Mouse (Mus musculus) myocyte (in vitro differentiated cells): ENCODE data around the gene Nfe2l1. TPM values are rescaled to one million over a fixed set of nuclear protein-coding genes. Genes with fewer than 3 reads are reported as not detected.

Source experiments
- H3K27me3 ChIP-seq: one replicate; pipeline ENCODE4 v1.6.1; 2011; ENCODE audit not compliant: control insufficient read depth, insufficient read depth, insufficient read length
- H3K36me3 ChIP-seq: one replicate; pipeline ENCODE4 v1.6.1; 2011; ENCODE audit not compliant: control insufficient read depth, insufficient read depth
- H3K4me2 ChIP-seq: one replicate; pipeline ENCODE4 v1.6.1; 2011; ENCODE audit warnings: low read depth, control low read depth
- H3K4me3 ChIP-seq: one replicate; pipeline ENCODE4 v1.5.1; 2011; ENCODE audit warnings: mild to moderate bottlenecking, control low read depth, moderate library complexity
- H3K79me2 ChIP-seq: one replicate; pipeline ENCODE4 v1.6.1; 2011; ENCODE audit not compliant: control insufficient read depth, insufficient read depth
- H3ac ChIP-seq: one replicate; pipeline ENCODE4 v1.6.1; 2011; ENCODE audit not compliant: control insufficient read depth, insufficient read length
- CEBPB ChIP-seq: IDR thresholded peaks from 2 replicates; pipeline ENCODE4 v1.6.1; 2011; ENCODE audit warnings: mild to moderate bottlenecking, moderate library complexity; ENCODE audit not compliant: poor library complexity, insufficient read depth, severe bottlenecking
- E2F4 ChIP-seq: IDR thresholded peaks from one replicate; pipeline ENCODE4 v1.6.1; 2011; ENCODE audit warnings: mild to moderate bottlenecking, control low read depth, moderate library complexity; ENCODE audit not compliant: insufficient read depth
- MAX ChIP-seq: IDR thresholded peaks from one replicate; pipeline ENCODE4 v1.6.1; 2011; ENCODE audit warnings: low read depth, mild to moderate bottlenecking, control low read depth
- MYOD1 ChIP-seq, 3 experiments: IDR thresholded peaks; one replicate each; pipeline ENCODE4 v1.6.1; 2011; ENCODE audit warnings: control low read depth in 2 of 3, low read depth in 2 of 3, mild to moderate bottlenecking in 2 of 3, moderate library complexity in 1 of 3; ENCODE audit not compliant: insufficient read length in 2 of 3, control insufficient read depth in 1 of 3
- MYOG ChIP-seq, 3 experiments: IDR thresholded peaks; one replicate each; pipeline ENCODE4 v1.6.1; 2011; ENCODE audit warnings: control low read depth in 2 of 3, low read depth in 2 of 3, mild to moderate bottlenecking in 2 of 3; ENCODE audit not compliant: insufficient read length in 2 of 3, control insufficient read depth in 1 of 3, insufficient read depth in 1 of 3
- POLR2A ChIP-seq: IDR thresholded peaks from one replicate; pipeline ENCODE4 v1.6.1; 2011; ENCODE audit warnings: low read depth, mild to moderate bottlenecking, control low read depth, moderate library complexity; ENCODE audit not compliant: insufficient read length
- POLR2AphosphoS2 ChIP-seq: IDR thresholded peaks from one replicate; pipeline ENCODE4 v1.6.1; 2011; ENCODE audit warnings: low read depth, control low read depth; ENCODE audit not compliant: insufficient read length
- REST ChIP-seq: IDR thresholded peaks from one replicate; pipeline ENCODE4 v1.6.1; 2011; ENCODE audit warnings: mild to moderate bottlenecking, control low read depth, moderate library complexity; ENCODE audit not compliant: insufficient read depth, insufficient read length
- SRF ChIP-seq: IDR thresholded peaks from one replicate; pipeline ENCODE4 v1.6.1; 2011; ENCODE audit warnings: low read depth; ENCODE audit not compliant: control insufficient read depth, insufficient read length
- TCF12 ChIP-seq: IDR thresholded peaks from one replicate; pipeline ENCODE4 v1.6.1; 2011; ENCODE audit warnings: mild to moderate bottlenecking, control low read depth; ENCODE audit not compliant: poor library complexity, insufficient read depth, severe bottlenecking
- TCF3 ChIP-seq: IDR thresholded peaks from one replicate; pipeline ENCODE4 v1.6.1; 2011; ENCODE audit warnings: low read depth, control low read depth; ENCODE audit not compliant: insufficient read length
- USF1 ChIP-seq: IDR thresholded peaks from one replicate; pipeline ENCODE4 v1.6.1; 2011; ENCODE audit warnings: low read depth, mild to moderate bottlenecking, control low read depth, moderate library complexity
- polyA plus RNA-seq: library from polyadenylated mRNA; unstranded; fragments of >200 nt; fragmentation: generic; extraction: Trizol; gene quantifications from one replicate; pipeline ENCODE4 v1.2.1, GENCODE M21; 2012; ENCODE audit warnings: missing spikeins

Nfe2l1 gene
- polyA plus RNA-seq, 1 experiment, result 518 TPM

DNA sequence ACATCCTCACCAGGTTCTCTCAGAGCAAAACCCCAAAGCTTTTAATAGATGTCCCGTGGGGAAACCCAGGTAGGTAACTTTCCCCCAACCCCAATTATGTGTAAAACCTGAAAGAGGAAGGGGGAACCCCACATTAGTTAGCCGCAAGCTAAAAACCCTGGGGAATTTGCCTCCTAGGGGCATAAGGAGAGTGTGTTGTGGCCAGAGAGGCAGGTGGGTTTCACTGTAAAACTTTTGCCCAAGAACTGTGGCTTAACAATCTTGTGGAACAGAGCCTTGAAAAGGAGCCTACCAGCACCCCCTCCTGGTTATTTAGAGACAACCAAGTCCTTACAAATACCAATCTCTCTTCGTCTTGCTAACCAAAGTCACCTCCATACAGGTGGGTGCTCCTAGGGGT is 55.2 kb downstream of the Nfe2l1 start:
- Histone ChIP-seq H3K4me2 (no peak overlapping the region), H3K79me2 (peaks cover 28% of the 10 kb centered on the region), H3K4me3 (no peak overlapping the region), H3K36me3 (peaks cover 33% of the 10 kb centered on the region), H3ac (no peak overlapping the region), H3K27me3 (no peaks in the 10 kb centered on the region)
- TF ChIP-seq SRF (no peak), USF1 (no peak), TCF12 (no peak), POLR2A (no peak), TCF3 (no peak), E2F4 (no peak), MYOD1 (IDR thresholded peaks at IDR 0.05; ENCODE audit: control insufficient read depth in 1 of 3, insufficient read length in 2 of 3, low read depth in 2 of 3) (no peak), MYOG (IDR thresholded peaks at IDR 0.05; ENCODE audit: control insufficient read depth in 1 of 3, insufficient read depth in 1 of 3, insufficient read length in 2 of 3, low read depth in 2 of 3) (no peak), MAX (no peak), CEBPB (no peak), POLR2AphosphoS2 (no peak), REST (no peak)

DNA sequence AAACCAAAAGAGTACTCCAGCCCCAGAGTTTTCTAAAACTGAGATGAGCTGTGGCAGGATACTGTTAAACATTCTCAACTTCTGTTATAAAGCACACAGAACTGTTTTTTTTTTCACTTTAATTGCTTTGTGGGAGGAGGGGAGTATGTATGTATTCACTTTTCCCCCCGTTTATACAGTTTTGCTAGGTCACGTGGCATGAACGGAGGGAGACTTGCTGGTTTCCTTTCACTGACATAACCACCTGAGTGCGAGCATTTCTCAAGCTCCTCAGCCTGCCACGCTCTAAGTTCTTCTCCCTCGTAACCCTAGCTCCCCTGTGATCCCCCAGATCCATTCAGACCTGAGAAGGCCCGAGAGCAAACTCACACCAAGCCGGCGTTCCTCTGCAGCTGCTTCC is 57.4 kb downstream of the Nfe2l1 start:
- TF ChIP-seq POLR2A, result no peak
- TF ChIP-seq TCF12, result no peak
- no peak for TF ChIP-seq POLR2AphosphoS2
- no peak overlapping the region for H3K4me2 ChIP-seq
- no peak overlapping the region for H3K4me3 ChIP-seq
- peaks cover 28% of the 10 kb centered on the region for H3K79me2 ChIP-seq
- no peak overlapping the region for H3ac ChIP-seq
- H3K27me3 ChIP-seq, result no peaks in the 10 kb centered on the region
- peaks cover 41% of the 10 kb centered on the region for H3K36me3 ChIP-seq

DNA sequence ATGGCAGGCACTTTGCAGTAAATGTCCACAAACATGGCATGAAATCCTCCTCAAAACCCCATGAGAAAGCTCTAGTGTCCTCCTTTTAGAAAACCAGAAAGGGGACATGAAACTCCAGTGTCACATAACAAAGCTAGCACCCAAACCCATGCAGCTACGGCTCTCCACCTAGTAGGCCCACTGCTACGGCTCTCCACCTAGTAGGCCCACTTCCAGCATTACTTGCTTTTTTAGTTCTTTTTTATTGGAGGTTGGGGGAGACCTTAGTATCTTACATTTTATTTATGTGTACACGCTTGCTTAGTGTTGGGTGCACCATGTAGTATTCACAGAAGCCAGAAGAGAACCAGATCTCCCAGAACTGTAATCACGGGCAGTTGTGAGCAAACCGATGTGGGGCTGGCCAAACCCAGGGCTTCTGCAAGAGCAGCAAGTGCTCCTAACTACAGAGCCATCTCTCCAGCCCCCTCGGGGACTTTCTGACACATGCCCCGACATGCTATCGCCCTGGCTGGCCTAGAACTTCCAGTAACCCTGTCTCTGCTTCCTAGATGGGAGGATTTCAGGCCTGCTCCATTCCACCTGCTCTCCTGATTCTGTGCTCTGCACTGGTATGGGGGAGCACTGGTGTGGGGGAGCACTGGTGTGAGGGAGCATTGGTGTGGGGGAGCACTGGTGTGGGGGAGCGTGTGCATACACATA is 58.3 kb downstream of the Nfe2l1 start:
- H3K4me2 ChIP-seq, result no peak overlapping the region
- TF ChIP-seq CEBPB (no peak), MYOD1 (IDR thresholded peaks at IDR 0.05; ENCODE audit: control insufficient read depth in 1 of 3, insufficient read length in 2 of 3, low read depth in 2 of 3) (no peak), TCF3 (no peak), POLR2A (no peak), E2F4 (no peak), TCF12 (no peak), USF1 (no peak), SRF (no peak), REST (no peak), POLR2AphosphoS2 (no peak), MAX (no peak), MYOG (IDR thresholded peaks at IDR 0.05; ENCODE audit: control insufficient read depth in 1 of 3, insufficient read depth in 1 of 3, insufficient read length in 2 of 3, low read depth in 2 of 3) (no peak)
- H3ac ChIP-seq, result no peak overlapping the region
- no peak overlapping the region for H3K4me3 ChIP-seq
- H3K79me2 ChIP-seq, result peaks cover 20% of the 10 kb centered on the region
- H3K27me3 ChIP-seq, result no peaks in the 10 kb centered on the region
- H3K36me3 ChIP-seq, result peaks cover 44% of the 10 kb centered on the region

DNA sequence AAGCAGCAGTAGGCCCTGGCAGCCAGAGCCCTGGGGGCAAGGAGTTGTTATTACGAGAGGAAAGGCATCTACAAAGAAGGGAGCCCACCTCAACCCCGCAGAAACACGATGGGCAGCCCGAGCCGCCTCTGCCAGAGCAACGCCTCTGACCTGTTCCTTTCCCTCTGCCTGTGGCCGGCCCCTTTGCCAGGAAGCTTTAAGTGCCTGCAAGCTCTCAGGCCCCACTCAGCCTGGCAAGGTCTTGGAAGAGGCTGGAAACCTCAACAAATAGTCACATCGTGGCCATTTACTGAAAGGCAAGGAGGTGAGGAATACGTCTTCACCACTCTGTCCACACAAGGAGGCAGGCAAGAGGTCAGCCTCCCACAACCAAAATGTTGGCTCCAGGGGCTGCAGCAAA is 61.5 kb downstream of the Nfe2l1 start:
- H3K36me3 ChIP-seq, result peaks cover 39% of the 10 kb centered on the region
- no peaks in the 10 kb centered on the region for H3K79me2 ChIP-seq
- no peak overlapping the region for H3ac ChIP-seq
- H3K4me2 ChIP-seq, result no peak overlapping the region
- H3K27me3 ChIP-seq, result no peaks in the 10 kb centered on the region
- TF ChIP-seq TCF3 (no peak), SRF (no peak), POLR2A (no peak), REST (no peak), MYOG (IDR thresholded peaks at IDR 0.05; ENCODE audit: control insufficient read depth in 1 of 3, insufficient read depth in 1 of 3, insufficient read length in 2 of 3, low read depth in 2 of 3) (no peak), MAX (no peak), POLR2AphosphoS2 (no peak), USF1 (no peak), E2F4 (no peak), CEBPB (no peak), MYOD1 (IDR thresholded peaks at IDR 0.05; ENCODE audit: control insufficient read depth in 1 of 3, insufficient read length in 2 of 3, low read depth in 2 of 3) (no peak), TCF12 (no peak)
- H3K4me3 ChIP-seq, result no peak overlapping the region

Other genes starting within 250 kb of the Nfe2l1 start
- 18.4 TPM for gene Snx11, start 52.4 kb downstream of the Nfe2l1 start, polyA plus RNA-seq
- gene Cbx1, start 40.8 kb downstream of the Nfe2l1 start, polyA plus RNA-seq, result 34.6 TPM
- 120 TPM for gene Copz2, start 19.9 kb upstream of the Nfe2l1 start, polyA plus RNA-seq
- 65.8 TPM for gene Cdk5rap3, start 86.5 kb upstream of the Nfe2l1 start, polyA plus RNA-seq
- gene Prr15l, start 98.1 kb upstream of the Nfe2l1 start, polyA plus RNA-seq, result 0.07 TPM
- gene Pnpo, start 114.0 kb upstream of the Nfe2l1 start, polyA plus RNA-seq, result 7.5 TPM
- gene Sp2, start 153.0 kb upstream of the Nfe2l1 start, polyA plus RNA-seq, result 11.5 TPM
- gene Sp6, start 183.4 kb upstream of the Nfe2l1 start, polyA plus RNA-seq, result 6.0 TPM
- gene Scrn2, start 200.0 kb upstream of the Nfe2l1 start, polyA plus RNA-seq, result 22.4 TPM
- gene Lrrc46, start 211.4 kb upstream of the Nfe2l1 start, polyA plus RNA-seq, result 1.4 TPM
- 66.0 TPM for gene Mrpl10, start 211.6 kb upstream of the Nfe2l1 start, polyA plus RNA-seq
- 1.4 TPM for gene Osbpl7, start 220.7 kb upstream of the Nfe2l1 start, polyA plus RNA-seq